Mouse (Mus musculus) erythroblast, embryonic 14.5 days (primary cell): ENCODE data around the gene Rab4b. TPM values are rescaled to one million over a fixed set of nuclear protein-coding genes. Genes with fewer than 3 reads are reported as not detected.

Experiments
- H3K27me3 ChIP-seq: 2 replicates; pipeline ENCODE4 v1.6.1; 2012; ENCODE audit warnings: inconsistent platforms; ENCODE audit not compliant: control insufficient read depth
- H3K36me3 ChIP-seq: 2 replicates; pipeline ENCODE4 v1.6.1; 2012; ENCODE audit warnings: mild to moderate bottlenecking, inconsistent platforms; ENCODE audit not compliant: control insufficient read depth
- H3K4me1 ChIP-seq: 2 replicates; pipeline ENCODE4 v1.6.1; 2012; ENCODE audit warnings: inconsistent platforms; ENCODE audit not compliant: control insufficient read depth
- H3K4me3 ChIP-seq: replicated peaks from 2 replicates; pipeline ENCODE3; 2012; ENCODE audit warnings: moderate library complexity, mild to moderate bottlenecking, inconsistent platforms
- H3K9me3 ChIP-seq: 2 replicates; pipeline ENCODE4 v1.6.1; 2012; ENCODE audit warnings: low read length, inconsistent platforms, mixed read lengths; ENCODE audit not compliant: control insufficient read depth
- GATA1 ChIP-seq: IDR thresholded peaks from 2 replicates; pipeline ENCODE4 v1.6.1; 2012; ENCODE audit warnings: low read length, inconsistent platforms, mixed read lengths
- TAL1 ChIP-seq: IDR thresholded peaks from 3 replicates; pipeline ENCODE4 v1.6.1; 2012; ENCODE audit warnings: low read length, inconsistent platforms, mixed read lengths
- polyA plus RNA-seq: library from polyadenylated mRNA; stranded (reverse); fragments of >175 nt; gene quantifications from 2 replicates; pipeline ENCODE4 v1.2.3, GENCODE M21; 2012

Rab4b gene
- polyA plus RNA-seq, 1 experiment: 13.5 TPM

GRCm38 (mm10) chr7:27189271-27189931 lies 10.7 kb upstream of the Rab4b start:
- Histone ChIP-seq H3K4me3 (no peak overlapping the region), H3K4me1 (peaks cover 14% of the 10 kb centered on the region), H3K36me3 (peaks cover 96% of the 10 kb centered on the region), H3K9me3 (peaks cover 3% of the 10 kb centered on the region), H3K27me3 (no peaks in the 10 kb centered on the region)
- TF ChIP-seq TAL1: no peak
- TF ChIP-seq GATA1: no peak

GRCm38 (mm10) chr7:27185986-27186385 lies 7.3 kb upstream of the Rab4b start:
- H3K36me3 ChIP-seq: peaks cover 73% of the 10 kb centered on the region

GRCm38 (mm10) chr7:27184964-27185363 lies 6.3 kb upstream of the Rab4b start:
- TF ChIP-seq GATA1 (no peak), TAL1 (no peak)
- peaks cover 3% of the 10 kb centered on the region for H3K4me1 ChIP-seq
- H3K27me3 ChIP-seq: no peaks in the 10 kb centered on the region
- H3K36me3 ChIP-seq: peaks cover 62% of the 10 kb centered on the region
- no peak overlapping the region for H3K4me3 ChIP-seq
- peaks cover 3% of the 10 kb centered on the region for H3K9me3 ChIP-seq

More at GRCm38 (mm10) chr7:27185986-27186385, 7.3 kb upstream of the Rab4b start:
- Histone ChIP-seq H3K9me3 (peaks cover 3% of the 10 kb centered on the region), H3K4me1 (peaks cover 1% of the 10 kb centered on the region), H3K27me3 (no peaks in the 10 kb centered on the region), H3K4me3 (no peak overlapping the region)
- TF ChIP-seq GATA1 (no peak), TAL1 (no peak)

- TF ChIP-seq GATA1 (no peak), TAL1 (no peak)
- Histone ChIP-seq H3K9me3 (no peaks in the 10 kb centered on the region), H3K4me3 (no peak overlapping the region), H3K4me1 (peaks cover 21% of the 10 kb centered on the region), H3K27me3 (no peaks in the 10 kb centered on the region), H3K36me3 (peaks cover 38% of the 10 kb centered on the region)
Measured at GRCm38 (mm10) chr7:27182498-27182897, 3.8 kb upstream of the Rab4b start.

- H3K9me3 ChIP-seq: no peaks in the 10 kb centered on the region
- H3K36me3 ChIP-seq: peaks cover 24% of the 10 kb centered on the region
- H3K27me3 ChIP-seq: no peaks in the 10 kb centered on the region
- H3K4me3 ChIP-seq: no peak within 1 kb of the TSS
- peaks cover 21% of the 10 kb centered on the region for H3K4me1 ChIP-seq
- no peak for TF ChIP-seq GATA1
- TF ChIP-seq TAL1: no peak
Measured at GRCm38 (mm10) chr7:27180837-27181695, 2.4 kb upstream of the Rab4b start, which contains the start of the genes Gm21983 and Mia. Gene Gm21983, minus strand, starts transcription at chr7:27181086. Gene Mia, minus strand, starts transcription at chr7:27181157.

GRCm38 (mm10) chr7:27180036-27180435 lies 1.3 kb upstream of the Rab4b start:
- no peak for TF ChIP-seq TAL1
- no peak for TF ChIP-seq GATA1
- Histone ChIP-seq H3K27me3 (no peaks in the 10 kb centered on the region), H3K36me3 (peaks cover 17% of the 10 kb centered on the region), H3K4me1 (peaks cover 21% of the 10 kb centered on the region), H3K4me3 (no peak overlapping the region), H3K9me3 (no peaks in the 10 kb centered on the region)

- peak overlapping the region; percentile 86 for H3K4me3 ChIP-seq
- TF ChIP-seq GATA1 (no peak), TAL1 (no peak)
- peaks cover 22% of the 10 kb centered on the region for H3K4me1 ChIP-seq
Measured at GRCm38 (mm10) chr7:27179217-27179918, 672 bp upstream of the Rab4b start.

GRCm38 (mm10) chr7:27177942-27178323 lies 763 bp downstream of the Rab4b start:
- H3K27me3 ChIP-seq: no peaks in the 10 kb centered on the region
- H3K9me3 ChIP-seq: no peaks in the 10 kb centered on the region
- TF ChIP-seq TAL1: no peak
- TF ChIP-seq GATA1: no peak
- peak overlapping the region; percentile 86 for H3K4me3 ChIP-seq
- H3K4me1 ChIP-seq: peaks cover 27% of the 10 kb centered on the region
- peaks cover 18% of the 10 kb centered on the region for H3K36me3 ChIP-seq

More at GRCm38 (mm10) chr7:27179217-27179918, 672 bp upstream of the Rab4b start:
- Histone ChIP-seq H3K36me3 (peaks cover 16% of the 10 kb centered on the region), H3K27me3 (no peaks in the 10 kb centered on the region), H3K9me3 (no peaks in the 10 kb centered on the region)
